Mouse (Mus musculus): Measurements from ENCODE around the gene Grik3.

Grik3 gene

DNA sequence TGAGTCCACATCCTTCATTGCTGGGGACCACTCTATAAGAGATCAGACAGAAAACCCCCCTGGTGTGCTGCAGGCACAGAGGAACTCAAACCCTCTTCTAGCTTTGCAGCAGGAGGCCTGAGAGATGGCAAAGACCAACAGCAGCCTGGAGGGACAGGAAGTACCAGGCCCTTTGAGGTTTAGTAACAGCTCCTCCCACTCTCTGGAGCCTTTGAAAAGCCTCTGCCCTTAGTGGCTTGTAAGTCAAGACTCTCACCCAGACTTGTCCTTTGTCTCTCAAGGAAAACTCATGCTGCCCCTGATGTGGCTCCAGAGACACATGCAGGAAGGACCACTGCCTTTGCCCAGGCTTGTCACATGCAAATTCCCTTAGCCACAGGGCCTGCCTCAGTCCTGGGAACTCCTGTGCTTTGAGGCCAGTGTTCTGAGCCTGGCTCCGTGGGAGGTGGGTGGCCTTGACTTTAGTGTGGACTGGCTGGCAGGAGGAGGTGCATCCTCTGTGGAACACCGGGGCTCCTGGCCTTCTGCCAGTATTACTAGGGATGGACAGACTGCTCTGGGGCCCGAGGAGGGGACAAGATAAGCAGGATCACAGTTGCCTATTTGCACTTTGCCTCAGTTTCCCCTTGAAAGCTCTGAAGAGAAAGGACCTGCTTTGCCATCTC is 47.9 kb downstream of the Grik3 start:
- in situ Hi-C loops (cut with MboI, MseI), result no loop called here

DNA sequence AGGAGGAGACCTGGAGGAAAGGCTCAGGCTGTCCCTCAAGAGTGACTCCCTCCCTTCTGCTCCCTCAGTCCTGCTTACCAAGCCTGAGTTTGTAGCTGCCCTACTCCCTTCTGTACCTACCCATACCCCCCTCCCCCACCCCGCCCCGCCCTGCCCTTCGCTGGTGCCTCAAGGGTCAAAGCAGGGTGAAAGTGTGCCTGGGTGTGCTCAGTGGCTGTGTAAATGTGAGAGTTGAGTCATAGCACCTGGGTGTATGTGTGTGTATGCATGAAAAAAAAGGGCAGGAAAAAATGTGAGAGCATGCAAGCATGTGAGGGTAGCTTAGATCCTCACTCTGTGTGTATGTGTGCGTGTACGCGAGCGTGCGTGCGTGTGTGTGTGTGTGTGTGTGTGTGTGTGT is 49.1 kb downstream of the Grik3 start:
- in situ Hi-C loops (cut with MboI, MseI), result no loop called here

DNA sequence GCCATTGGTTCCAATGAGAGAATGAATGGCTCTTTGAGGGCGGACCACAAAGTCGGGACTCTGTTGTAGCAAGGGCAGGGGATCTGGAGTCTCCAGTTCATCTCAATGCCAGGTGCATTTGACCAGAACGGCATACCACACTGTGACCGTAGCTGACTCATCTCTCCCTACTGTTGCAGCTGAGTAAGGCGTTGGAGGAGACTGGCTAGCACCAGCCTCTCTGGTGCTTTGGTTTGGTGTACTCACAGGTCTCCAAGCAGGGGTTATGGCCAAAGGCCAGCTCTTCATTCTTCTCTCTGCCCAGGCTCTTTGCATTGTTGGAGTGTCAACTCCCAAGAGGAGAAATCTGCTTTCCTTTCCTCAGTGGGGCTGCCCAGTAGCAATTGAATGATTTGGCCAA is 52.7 kb downstream of the Grik3 start:
- in situ Hi-C loops (cut with MboI, MseI), result no loop called here

DNA sequence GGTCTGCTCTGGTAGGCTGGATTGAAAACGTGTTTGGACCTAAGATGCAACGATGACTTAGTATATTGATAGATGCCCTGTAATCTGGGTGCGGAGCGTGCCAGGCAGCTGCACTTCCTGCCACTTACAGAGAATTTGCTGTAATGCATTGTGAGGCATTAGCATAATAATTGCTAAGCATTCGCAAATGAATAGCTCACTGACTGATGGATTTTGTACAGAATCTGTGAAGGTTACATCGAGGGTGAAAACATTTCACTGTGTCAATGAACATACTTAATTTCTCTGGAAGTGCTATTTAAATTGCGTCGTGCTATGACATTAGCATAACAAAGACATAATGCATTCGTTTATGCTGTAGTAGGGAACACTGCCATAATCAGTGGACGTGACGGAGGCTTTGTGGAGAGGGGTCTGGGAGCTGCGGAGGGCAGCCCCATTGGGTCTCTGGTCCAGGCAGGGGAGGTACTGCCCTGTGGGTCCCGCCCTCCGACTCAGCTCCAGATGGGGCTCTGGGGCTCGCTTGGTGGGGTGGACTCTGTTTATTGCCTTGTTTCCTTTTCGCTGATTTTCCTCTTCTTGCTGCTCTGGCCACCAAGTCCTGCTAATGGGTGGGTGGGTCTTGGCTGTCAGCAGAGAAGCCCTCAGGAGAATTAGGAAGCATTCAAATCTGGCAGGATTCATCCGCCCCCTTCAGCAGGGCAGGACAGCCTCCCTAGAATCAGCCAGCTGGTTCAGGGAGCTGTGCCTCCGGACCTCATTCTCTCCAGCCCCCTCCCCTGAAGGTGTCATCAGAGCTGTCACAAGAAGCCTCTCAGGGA is 54.7 kb downstream of the Grik3 start:
- in situ Hi-C loops (cut with MboI, MseI), result no loop called here

DNA sequence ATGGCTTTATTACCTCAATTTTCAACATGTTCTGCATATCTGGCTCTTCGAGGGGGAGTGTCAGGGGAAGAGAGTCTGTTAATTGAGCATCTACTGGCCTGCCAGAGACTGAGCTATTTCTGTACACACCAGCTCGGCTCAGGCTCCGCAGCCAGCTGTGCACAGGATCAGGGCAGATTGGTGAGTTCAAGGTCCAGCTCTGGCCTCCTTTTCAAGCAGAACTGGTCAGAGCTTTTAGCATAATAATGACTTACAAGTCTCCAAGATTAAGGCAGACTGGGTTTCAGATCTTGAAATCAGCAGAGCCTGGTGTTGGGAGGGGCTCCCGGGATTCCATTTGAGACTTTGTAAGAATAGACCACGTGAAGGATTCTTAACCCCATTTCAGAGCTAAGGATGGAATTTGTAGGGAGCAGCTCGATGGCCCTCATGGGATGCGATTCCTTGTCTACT is 55.3 kb downstream of the Grik3 start:
- in situ Hi-C loops (cut with MboI, MseI), result no loop called here

DNA sequence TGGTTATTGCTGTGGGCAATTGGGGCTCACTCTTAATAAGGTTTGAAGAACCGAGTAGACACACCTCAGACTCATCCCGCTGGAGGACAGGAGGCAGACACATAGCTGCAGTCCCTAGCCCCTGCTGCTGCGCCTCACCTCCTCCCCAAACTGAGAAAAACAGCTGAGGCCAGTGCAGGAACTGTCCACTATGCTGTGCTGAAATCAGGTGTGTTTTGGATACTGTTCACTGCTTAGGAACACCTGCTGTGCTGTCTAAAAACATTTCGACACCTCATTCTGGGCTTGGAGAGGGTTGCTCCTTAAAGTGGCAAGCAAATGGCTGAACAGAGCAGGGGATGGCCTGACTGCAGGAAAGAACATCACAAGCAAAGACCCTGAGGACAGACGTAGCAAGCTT is 57.7 kb downstream of the Grik3 start:
- in situ Hi-C loops (cut with MboI, MseI), result no loop called here

DNA sequence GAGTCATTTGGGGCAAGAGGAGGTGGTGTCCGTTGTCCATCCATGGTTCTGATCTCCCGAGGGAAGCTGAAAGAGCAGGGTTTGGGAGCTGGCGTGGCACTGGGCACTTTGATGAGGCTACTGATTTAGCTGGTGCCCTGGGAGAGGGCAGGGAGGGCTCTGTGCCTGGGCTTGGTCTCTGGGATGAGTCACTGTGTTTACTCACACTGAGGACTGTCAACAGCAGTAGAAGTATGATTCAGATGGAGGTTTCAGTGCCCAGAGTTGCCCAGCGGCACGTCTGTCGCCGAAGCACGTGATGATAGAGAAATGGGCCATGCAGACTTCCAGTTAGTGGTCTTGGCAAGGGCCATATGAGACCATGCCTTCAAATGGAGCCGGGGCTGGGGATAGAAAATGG is 63.3 kb downstream of the Grik3 start:
- in situ Hi-C loops (cut with MboI, MseI), result no loop called here

DNA sequence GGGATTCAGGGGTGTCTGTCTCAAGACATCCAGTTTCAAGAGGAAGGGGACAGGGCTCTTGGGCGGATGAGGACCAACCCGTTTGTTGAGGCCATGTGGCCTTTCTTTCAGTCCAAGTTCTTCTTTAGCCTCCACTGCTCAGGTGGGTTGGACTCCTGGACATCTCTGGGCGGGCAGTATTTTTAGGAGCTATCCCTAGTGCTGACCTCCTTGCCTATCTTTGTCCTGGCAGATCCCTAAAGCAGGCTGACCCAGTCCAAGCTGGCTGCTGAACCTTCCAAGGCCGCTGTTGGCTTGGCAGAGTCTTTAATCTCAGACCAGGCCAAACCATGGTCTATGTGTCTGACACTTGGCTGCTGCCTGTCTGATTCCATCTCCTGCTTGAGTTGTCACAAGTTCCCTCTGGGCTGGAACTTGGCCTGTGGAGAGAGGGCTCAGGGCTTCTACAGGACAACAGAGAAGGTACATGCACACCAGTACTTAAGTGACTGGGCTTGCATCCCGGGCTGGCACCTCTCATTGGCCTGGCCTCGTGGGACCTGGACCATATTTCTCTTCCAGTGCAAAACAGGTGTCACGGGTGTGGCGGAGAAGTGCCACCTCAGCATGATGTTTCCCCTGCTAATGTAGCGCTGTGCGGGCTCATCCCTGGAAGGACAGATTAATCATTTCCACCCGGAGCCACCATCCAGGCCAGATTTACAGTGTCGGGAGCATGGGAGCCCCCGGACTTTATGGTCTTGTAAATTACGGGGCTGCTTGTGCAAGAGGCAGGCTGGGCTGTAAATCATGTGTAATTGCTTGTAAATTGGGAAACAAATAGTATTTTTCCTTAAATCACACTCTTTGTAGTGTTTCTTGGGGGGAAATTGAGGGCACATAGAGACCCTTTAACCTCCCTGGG is 66.2 kb downstream of the Grik3 start:
- in situ Hi-C loops (cut with MboI, MseI), result no loop called here

DNA sequence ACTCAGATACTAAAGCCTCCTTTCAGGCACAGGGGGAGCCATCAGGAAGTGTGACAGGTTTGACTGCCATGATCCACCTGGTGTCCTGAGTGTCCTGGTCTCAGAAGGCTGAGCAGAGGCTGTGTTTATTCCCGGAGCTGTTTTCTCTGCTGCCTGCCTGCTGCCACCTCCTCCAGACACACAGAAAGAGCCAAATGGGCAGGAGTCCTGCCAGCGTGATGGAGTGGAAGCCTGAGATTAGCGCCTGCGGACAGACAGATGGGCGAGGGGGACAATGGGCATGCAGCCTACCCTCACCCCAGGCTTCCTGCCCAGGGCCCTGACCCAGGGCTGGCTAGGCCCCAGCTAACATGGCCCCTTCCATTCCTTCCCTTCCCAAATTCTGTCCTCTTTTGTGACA is 69.1 kb downstream of the Grik3 start:
- in situ Hi-C loops (cut with MboI, MseI), result no loop called here

DNA sequence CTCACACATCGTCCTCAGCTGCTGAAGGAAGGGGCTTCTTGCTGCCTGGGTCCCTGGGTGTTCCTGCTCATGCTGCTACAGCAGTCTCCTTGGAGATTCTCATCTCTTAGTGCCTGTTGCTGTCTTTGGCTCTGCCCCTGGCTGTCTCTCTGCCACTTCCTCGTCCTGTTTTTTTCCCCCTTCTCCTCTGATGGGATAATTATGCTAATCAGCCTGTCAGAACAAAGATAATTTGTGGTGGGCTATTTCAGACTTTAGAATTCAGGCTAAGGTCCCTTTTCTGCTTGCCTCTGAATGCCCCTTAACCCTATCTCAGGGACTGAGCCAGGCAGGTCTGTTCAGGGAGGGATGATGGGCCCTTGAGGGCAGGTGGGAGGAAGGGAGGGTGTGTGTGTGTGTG is 70.3 kb downstream of the Grik3 start:
- in situ Hi-C loops (cut with MboI, MseI), result no loop called here

DNA sequence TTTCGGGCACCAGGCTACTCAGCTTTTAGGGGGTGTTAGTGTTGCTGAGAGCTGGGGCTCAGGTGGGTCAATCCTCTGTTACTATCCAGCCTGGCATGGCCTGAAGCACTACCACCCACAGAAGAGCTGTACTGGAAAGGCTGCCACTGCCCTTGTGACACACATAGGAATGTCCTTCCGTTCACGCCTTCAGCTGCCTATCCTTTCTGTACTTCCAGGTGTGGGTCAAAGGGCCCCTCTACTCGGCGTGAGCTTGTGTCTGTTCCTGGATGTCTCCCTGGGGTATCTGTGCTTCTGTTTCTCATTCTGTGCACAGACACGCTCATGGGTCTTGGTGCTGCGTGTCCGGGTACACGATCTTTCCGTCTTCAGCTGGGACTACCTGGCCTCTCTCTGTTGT is 73.1 kb downstream of the Grik3 start:
- in situ Hi-C loops (cut with MboI, MseI), result no loop called here

DNA sequence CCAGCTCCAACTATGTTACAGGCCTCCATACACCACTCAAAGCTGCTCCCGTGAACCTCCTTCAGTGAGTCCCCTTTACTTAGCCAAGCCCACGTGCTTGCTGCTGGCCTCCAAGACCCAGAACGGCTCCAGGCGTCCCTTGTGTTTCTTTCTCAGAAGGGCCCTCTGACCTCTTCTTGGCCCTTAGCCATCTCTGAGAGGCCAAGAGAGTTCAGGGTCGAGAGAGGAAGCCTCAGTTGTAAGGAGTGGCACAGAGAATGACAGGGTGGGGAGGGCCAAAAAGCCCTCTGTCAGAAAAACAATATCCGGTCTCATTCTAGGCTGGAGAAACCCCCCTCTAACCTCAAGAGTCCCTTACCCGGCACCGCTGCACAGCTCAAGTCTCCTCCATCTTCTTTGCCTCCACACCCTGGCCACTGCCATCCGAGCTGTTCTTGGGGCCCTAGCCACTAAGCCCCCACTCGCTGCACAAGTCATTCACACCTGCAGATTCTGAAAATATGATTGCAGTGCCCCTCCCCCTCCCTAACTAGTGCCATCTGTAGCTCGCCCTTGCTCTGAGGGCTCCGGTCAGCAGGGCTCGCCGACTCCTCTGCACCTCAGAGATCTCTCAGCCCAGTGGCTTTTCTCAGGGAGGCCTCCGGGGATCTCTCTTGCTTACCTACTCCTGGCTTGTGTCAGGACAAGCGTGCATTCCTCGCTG is 73.7 kb downstream of the Grik3 start:
- in situ Hi-C loops (cut with MboI, MseI), result no loop called here

DNA sequence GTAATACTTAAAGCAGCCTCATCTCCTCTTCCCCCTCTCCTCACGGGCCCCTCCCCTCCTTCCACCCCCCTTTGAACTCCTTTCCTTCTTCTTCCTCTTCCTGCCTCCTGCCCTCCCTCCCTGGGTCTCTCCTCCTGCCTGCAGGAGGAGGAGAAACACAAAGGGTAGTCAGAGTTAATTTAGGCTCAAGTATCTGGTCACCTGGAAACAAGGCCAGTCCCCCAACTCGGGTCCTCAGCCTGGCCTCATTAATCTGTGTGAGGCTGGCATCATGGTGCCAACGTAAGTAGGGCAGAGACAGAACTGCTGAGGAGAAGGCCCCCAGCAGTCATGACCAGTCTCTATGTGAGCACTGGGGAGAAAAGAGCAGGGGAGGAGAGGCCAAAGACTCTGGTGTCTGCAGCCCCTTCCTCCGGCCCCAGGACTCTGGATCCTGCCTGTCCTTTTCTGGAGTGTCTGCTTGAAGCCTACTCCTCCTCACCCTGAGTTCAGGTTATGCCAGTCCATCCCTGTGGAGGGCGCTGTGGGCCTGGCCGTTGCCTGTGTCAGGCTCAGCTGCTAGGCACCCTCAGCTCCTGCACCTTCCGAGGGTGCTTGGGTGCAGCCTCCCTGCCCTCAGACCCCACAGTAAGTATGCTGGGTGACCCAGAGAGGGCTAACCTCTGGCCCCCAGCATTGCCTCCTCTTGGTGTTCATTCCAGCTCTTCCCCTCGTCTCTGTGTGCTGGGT is 75.4 kb downstream of the Grik3 start:
- in situ Hi-C loops (cut with MboI, MseI), result no loop called here

DNA sequence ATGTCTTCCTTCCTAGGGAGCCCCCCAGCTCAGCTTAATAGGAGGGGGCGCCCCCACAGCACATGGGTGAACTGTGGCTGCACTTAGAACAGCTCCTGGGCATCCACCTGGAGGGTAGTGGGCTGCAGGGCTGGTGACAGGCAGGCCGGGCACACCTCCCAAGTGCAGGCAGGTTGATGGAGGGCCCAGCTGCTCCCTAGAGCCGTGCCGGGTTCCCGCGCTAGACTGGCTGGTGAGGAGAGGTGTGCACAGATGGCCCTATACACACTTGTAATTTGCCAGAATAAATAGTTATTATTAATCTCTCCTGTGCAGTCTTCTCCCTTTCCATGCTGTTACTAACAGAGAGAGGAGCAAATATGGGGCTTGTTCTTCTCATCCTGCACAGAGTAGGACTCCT is 77.7 kb downstream of the Grik3 start:
- in situ Hi-C loops (cut with MboI, MseI), result no loop called here

DNA sequence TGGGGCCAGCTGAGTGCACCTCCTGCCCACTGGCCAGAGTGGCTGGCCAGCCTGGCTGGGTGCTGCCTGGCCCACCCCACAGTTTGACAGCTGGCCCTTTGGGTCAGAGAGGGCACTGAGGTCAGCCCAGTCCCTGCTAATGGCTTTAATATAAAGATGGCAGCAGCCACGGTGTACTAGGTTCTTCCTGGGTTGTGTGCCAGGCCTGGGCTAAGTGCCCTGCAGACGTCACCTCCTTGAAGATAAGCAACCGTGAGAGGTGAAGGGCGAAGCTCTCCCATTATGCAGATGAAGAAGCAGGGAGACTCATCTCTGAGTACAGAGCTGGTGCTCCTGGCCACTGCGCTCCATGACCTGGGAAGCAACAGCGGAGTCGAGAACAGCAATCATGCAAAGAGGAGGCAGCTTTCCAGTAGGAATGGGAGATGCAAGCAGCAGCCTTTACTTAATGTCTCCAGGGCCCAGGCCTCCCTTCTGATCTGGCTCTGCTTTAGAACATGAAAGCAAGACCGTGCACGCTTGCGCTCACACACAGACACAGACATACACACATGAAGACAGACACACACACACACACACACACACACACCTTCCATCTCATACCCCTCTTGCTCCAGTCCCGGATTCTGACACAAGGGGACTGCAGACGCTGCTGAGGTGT is 81.3 kb downstream of the Grik3 start:
- in situ Hi-C loops (cut with MboI, MseI), result no loop called here

DNA sequence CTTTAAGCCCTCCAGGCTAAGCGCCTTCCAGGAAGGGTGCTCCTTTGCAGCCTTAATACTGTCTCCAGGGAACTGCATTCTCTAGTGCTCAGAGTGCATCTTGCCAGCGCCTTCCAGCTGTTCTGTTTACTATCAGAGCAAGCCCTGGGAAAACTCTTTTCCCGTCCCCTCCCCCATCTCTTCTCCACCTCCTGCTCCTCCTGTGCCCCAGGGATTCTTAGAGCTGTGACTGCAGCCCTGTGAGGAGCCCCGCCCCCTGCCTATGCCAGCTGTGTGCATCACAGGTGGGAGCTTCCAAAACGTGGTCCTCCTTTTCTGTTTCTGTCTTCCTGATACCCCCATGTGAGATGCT is 81.8 kb downstream of the Grik3 start:
- in situ Hi-C loops (cut with MboI, MseI), result no loop called here

DNA sequence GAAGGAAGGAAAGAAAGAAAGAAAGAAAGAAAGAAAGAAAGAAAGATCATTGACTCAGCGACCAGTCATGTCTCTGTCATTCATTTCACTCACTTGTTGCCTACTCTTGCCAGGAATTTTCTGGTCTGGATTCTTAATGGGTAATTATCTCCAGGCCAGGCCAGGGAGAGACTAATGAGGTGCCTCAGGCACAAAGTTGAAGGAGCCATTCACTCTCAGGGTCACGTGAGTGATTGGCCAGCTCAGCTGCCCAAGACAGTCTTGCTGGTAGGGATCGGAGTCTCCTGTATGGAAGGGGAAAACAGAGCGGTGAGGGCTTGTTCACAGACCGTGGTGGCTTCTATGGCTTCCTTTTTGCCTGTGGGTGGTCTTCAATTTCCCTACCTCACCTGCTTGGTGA is 82.5 kb downstream of the Grik3 start:
- in situ Hi-C loops (cut with MboI, MseI), result no loop called here

DNA sequence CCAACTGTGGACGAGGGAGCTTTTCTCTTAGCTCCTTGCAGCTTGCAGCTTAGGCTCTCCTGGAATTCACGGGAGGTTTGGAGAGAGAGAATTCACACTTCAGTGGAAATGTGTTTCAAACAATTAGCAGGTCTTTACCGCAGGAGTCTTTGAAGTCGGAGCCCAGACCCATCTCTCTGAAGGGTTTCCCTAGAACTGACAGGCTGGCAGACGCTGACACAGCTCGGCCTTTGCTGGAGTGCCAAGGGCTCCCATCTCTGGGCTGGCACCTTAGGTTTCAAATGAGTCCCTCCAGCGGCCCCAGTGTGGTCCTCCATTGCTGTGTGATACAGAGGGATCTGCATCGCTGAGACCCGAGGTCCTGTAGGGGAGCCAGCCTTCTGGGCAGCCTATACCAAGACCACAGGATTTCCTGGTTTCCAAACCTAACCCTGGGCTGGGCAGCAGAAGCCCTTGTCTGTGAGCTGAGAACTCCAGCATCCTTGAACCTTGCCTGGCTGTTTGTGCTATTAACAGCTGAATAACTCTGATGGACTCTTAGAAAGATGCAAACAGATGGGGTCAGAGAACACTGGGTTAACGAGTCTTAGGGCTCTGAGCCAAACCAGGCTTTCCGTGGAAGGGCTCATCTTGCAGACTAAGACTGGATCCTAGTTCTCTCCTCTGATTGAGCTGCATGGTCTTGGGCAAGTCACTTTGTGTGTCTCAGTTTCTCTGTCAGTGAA is 83.6 kb downstream of the Grik3 start:
- in situ Hi-C loops (cut with MboI, MseI), result no loop called here

DNA sequence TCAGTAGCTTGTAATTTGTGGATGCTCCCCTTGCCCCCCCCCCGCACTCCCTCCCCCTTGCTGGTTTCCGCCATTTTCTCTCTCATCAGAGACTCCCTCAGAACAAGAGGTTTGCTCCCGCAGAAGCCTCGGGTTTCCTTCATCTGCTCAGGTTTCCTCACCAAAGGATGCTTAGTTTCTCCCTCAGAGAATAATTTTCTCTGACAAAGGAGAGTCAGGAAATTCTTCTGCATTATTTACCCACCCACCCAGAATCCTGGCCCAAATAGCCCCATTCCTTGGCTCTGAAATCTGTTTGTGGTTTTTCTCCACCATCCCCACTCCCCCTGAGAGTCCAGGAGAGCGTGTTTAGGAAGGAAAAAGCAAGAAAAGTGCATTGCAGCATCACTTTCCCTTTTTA is 89.8 kb downstream of the Grik3 start:
- in situ Hi-C loops (cut with MboI, MseI), result loop anchor here in 1 of 2 experiments (10.0 kb wide), 1 partner anchor 1396 kb away; no protein-coding TSS in a partner anchor

DNA sequence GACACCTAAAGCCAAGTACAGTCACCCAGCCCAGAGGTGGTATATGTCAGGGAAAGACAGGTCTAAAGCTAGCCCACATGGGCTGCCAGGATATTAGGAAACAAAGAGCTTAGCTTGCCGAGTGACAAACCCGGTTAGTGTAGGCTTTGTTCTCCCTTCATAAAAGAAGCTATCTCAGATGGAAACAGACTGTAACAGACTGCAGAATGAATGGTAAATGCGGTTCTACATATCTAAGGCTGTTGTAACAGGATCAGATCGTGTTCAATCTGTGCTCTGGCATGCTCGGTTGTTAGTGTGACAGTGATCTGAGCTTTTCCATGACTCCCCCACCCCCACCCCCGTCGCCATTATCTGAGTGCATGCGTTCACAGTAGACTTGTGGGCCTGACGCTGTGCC is 92.8 kb downstream of the Grik3 start:
- in situ Hi-C loops (cut with MboI, MseI), result loop anchor here in 1 of 2 experiments (10.0 kb wide), 1 partner anchor 1398 kb away; no protein-coding TSS in a partner anchor

Data from T-helper 17 cell (primary cell).